Mouse (Mus musculus) erythroblast, embryonic 14.5 days (primary cell): ENCODE data around the gene Fads3.

Experiments used
- GATA1 ChIP-seq: IDR thresholded peaks from 2 replicates; pipeline ENCODE4 v1.6.1; 2012; ENCODE audit warnings: low read length, inconsistent platforms, mixed read lengths
- TAL1 ChIP-seq: IDR thresholded peaks from 3 replicates; pipeline ENCODE4 v1.6.1; 2012; ENCODE audit warnings: low read length, inconsistent platforms, mixed read lengths

- TF ChIP-seq TAL1: no peak
- TF ChIP-seq GATA1: no peak
Measured at GRCm38 (mm10) chr19:10023304-10023758, 18.0 kb upstream of the Fads3 start.
